Mouse (Mus musculus): ENCODE data around the gene Bmpr2.

DNA sequence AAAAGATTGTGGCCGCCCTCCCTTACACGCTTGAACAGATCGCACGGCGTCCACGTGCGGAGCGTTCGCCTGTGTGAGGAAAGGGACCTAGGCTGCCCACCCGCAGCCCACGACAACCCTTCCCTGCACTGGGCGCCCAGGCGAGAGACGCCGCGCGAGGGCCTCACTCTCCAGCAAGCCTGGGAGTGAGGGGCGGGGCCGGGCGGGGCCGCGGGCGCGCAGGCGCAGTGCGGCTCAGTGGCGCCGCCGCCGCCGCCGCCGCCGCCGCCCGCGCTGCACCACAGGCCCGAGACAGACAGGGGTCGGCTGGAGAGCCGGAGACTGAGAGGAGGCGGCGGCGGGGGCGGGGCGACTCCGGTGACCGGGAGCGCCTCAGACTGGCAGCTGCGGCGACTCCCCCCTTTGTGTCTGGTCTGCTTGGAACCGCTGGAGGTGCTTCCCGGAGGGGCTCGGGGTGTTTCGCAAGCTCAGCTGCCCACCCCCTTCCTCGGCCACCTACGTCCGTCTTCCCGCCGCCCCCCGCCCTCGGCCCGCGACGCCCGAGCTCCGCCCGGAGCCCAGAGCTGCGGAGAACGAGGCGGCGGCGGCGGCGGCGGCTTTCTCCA, at the start of gene Bmpr2:
- TF ChIP-seq CTCF (IDR thresholded peaks at IDR 0.05; ENCODE audit: insufficient read depth, low read length) (no peak), POLR2A (IDR thresholded peaks at IDR 0.05; ENCODE audit: borderline replicate concordance, extremely low read depth, low read depth, low read length) (peak; percentile 96)
